Mouse (Mus musculus) monocyte, adult 5-6 weeks (primary cell): ENCODE measurements around the gene Fgfr2. TPM values are rescaled to one million over a fixed set of nuclear protein-coding genes. Genes with fewer than 3 reads are reported as not detected.
"Not testable (repeated sequence)": the region's sequence is repeated elsewhere in the genome, so short reads cannot be mapped to it uniquely, and the experiment has no call there.

ENCODE experiments used
- ATAC-seq: fragments of 153-309, 156-312 bp; replicated peaks from 2 replicates; pipeline ENCODE4 v1.8.0; 2017; ENCODE audit warnings: mild to moderate bottlenecking; ENCODE audit not compliant: low TSS enrichment, insufficient number of reproducible peaks, severe bottlenecking, poor library complexity, low FRiP score
- total RNA-seq: library from RNA; stranded (forward); fragments of 200-1000, 200-491, 200-594 nt; gene quantifications from 3 replicates; pipeline ENCODE4 v1.2.3, GENCODE M21; 2017

Fgfr2 gene
- total RNA-seq, 1 experiment from 2014 or later: not detected

DNA sequence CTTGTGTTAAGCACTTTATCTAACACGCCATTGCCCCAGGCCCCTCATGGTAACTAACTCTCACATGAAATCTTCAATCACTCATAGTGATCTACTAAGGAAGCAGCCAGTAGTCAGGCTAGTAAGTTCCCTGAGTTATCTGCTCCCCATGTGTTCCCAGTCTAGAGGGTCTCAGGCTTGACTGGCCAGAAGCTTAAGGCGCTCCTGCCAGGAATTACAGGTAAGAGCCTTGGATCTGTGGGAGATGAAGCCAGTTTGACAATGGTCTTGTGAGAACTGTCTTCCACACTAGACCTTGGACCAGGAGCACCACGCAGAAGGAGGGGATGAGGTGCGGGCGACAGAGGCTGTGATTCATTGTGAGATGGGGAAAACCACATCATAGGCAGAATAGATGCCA is 1644.7 kb downstream of the Fgfr2 start:
- ATAC-seq: no peak

DNA sequence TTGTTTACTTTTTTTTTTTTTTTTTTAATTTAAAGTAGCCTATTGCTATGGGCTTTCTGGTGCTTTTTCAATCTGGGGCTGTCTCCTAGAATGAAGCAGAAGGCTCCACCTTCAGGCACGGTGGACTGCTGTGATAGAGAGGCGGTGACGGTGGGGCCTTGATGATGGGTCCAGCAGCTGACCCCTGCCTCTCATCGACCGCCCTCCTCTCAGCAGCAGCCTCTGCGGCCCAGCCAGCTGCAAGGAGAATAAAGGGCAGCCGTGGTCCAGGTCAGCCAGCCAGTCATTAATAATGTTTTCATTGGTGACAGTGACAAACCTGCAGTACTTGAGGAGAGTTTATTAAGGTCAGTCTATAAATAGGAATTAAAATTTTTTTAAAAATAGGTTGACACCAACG is 1646.0 kb downstream of the Fgfr2 start:
- ATAC-seq: no peak

GRCm38 (mm10) chr7:131471551-131471950 is 1651.6 kb downstream of the Fgfr2 start:
- ATAC-seq: no peak

DNA sequence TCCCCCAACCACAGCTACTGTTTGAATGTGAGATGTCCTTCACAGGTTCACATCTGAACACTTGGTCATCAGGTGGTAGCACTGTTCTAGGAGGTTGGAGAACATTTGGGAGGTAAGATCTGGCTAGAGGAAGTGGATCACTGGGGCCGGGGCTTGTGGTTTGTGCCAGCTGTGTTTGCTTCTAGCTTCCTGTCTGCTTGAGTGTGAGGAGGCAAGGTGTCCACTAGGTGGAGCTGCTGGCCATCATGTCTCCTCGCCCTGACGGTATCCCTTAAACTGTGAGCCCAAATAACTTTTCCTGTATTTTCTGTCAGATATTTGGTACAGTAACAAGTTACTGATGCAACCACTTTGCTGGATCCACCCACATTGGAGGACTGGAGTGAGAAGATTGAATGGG is 1653.6 kb downstream of the Fgfr2 start:
- ATAC-seq: no peak

DNA sequence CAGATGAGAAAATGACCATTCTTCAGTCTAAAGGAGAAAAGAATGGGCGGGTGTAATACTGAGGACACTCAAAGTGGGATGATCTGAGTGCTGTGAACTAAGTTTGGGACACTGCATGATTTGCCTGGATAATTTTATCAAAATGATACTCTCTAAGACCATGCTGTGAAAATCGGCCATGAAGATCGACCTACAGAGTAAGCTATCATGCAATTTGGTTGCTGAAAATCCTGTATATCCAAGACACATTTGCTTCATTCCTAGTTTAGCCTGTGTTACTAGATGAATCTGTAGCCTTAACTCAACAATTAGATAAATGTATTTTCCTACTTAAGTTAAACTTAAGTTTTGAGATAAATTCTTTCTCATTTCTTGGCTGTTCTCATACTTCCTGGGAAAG is 1655.8 kb downstream of the Fgfr2 start:
- no peak for ATAC-seq

- no peak for ATAC-seq
Observed at GRCm38 (mm10) chr7:131465735-131466134, 1657.4 kb downstream of the Fgfr2 start.

DNA sequence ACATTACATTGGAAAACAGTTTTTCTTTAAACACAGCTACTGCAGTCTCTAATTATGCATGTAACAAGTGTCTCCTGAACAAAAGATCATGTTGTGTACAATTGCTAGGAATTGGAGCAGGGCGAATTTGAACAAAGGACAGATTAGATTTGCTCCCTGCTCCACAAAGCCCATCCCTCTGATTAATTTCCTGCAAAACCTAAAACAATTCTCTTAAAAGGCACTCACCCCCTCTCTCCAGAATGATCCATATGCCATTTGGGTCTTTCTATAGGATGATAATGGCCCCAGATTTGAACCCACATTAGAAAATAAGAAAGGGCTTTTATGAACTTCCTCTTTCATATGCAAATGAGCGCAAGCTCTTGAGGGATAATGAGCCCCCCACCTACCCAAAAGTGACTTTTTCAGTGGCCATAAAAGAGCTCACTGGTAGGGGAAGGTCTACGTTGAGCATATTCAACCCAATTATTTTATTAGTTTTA is 1658.0 kb downstream of the Fgfr2 start:
- no peak for ATAC-seq

GRCm38 (mm10) chr7:131456714-131457113 is 1666.4 kb downstream of the Fgfr2 start:
- no peak for ATAC-seq

- ATAC-seq: no peak
Observed at GRCm38 (mm10) chr7:131437051-131437450, 1686.1 kb downstream of the Fgfr2 start.

GRCm38 (mm10) chr7:131434276-131434675 is 1688.9 kb downstream of the Fgfr2 start:
- ATAC-seq: no peak

- no peak for ATAC-seq
Observed at GRCm38 (mm10) chr7:131432244-131432643, 1690.9 kb downstream of the Fgfr2 start.

DNA sequence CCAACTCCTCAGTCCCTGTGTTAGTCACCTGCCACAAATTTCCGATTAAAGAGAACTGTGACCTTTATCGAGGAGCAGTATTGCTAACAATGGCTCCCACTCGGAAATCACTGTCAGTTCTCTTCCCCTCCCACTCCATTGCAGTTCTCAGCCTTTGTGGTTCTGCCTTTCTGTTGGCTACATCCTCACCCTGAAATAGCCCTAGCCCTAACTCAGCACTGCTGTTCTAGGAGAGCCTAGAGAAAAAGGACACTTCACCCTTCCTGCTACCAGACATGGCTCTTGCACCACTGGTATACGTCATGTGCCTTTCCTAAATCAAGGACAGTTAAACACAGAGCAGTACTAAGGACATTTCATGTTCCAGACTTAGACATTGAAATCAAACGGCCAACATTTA is 1695.8 kb downstream of the Fgfr2 start:
- no peak for ATAC-seq

- ATAC-seq: no peak
Observed at GRCm38 (mm10) chr7:131424912-131425311, 1698.2 kb downstream of the Fgfr2 start.

- ATAC-seq: no peak
Observed at GRCm38 (mm10) chr7:131417605-131418004, 1705.5 kb downstream of the Fgfr2 start.

DNA sequence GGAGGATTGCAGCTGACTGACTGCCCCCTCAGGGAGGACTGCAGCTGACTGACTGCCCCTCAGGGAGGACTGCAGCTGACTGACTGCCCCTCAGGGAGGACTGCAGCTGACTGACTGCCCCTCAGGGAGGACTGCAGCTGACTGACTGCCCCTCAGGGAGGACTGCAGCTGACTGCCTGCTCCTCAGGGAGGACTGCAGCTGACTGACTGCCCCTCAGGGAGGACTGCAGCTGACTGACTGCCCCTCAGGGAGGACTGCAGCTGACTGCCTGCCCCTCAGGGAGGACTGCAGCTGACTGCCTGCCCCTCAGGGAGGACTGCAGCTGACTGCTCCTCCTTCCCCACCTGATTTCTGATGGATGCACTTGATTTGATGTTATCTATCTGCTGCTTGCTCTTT is 1706.4 kb downstream of the Fgfr2 start:
- ATAC-seq: not testable (repeated sequence)

- no peak for ATAC-seq
Observed at GRCm38 (mm10) chr7:131411941-131412270, 1711.2 kb downstream of the Fgfr2 start.

DNA sequence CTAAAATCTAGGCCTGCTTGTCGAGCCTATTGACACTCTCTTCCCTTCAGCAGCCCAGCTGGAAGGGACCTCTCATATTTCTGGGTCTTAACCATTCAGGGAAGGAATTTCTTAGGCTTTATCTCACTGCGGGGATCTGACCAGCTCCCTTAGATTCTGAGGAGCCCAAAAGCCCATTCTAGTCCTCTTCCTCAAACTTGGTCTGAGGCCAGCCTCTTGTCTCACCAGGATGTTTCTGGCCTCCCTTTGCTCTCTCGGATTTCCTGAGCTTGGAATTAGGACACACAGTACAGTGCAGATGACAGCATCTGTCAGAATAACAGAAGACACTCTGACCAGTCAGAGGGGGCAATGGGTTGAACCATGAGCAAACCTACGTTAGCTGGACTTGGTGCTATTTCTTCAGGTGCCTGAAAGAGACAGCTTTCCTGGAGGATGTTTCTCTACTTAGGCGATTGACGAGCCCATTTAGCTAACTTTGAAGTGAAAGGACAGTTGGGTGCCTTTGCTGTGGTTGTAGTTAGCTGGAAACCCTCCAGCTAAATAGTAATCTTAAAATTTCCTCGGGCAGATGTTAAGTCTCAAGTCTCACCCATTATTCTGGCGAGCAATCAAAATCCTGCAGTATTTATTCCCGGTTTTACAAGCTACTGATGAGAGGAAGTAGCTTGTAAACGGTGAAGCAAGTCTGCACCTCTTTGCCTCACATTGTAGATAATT is 1711.8 kb downstream of the Fgfr2 start:
- ATAC-seq: no peak

- ATAC-seq: peak; percentile 99
Observed at GRCm38 (mm10) chr7:131410416-131411058, 1712.6 kb downstream of the Fgfr2 start, which contains the start of the genes Ikzf5 and Acadsb. Gene Ikzf5 (minus strand): TSS chr7:131410521. Gene Acadsb (plus strand): TSS chr7:131410601.

DNA sequence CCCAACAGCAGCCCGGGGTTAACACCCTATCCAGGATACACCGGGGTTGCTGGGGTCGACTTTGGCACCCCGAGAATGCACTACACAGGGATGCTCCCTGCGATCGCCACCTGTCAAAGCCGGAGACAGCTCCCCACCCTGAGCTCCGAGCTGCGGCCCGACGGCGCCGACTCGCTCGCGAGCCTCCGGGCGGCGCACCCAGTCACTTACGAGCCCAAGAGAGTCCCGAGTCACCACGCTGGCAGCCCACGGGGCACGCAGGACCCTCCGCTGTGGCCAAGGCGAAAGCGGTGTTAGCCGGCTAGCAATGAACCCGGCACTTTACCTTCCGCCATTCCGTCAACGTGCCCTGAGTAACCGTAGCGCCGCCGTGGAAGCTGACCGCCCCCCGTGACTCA is 1713.2 kb downstream of the Fgfr2 start:
- ATAC-seq: peak; percentile 25; the same call in 1 of the 2 replicates

GRCm38 (mm10) chr7:131409321-131409987 is 1713.7 kb downstream of the Fgfr2 start:
- no peak for ATAC-seq
